Mouse (Mus musculus) right cerebral cortex, postnatal 25 days (tissue): ENCODE measurements at regions not wholly inside any gene's neighbourhood (a gene's known extent, or its start where the extent isn't known, plus 50 kb on each side); places are given as distances from the start of the nearest gene placed in this dataset.

Source experiments
- DNase-seq: peaks from one replicate; pipeline ENCODE4 v3.0.0; 2022

GRCm38 (mm10) chr5:133812216-133812615 is 287.3 kb upstream of the Castor2 start:
- DNase-seq: no peak

GRCm38 (mm10) chr5:133806891-133807290 is 292.6 kb upstream of the Castor2 start:
- peak; percentile 42 for DNase-seq

- no peak for DNase-seq
Observed at GRCm38 (mm10) chr5:133802001-133802400, 297.5 kb upstream of the Castor2 start.

- peak; percentile 35 for DNase-seq
Observed at GRCm38 (mm10) chr5:133795638-133796037, 303.9 kb upstream of the Castor2 start.

- DNase-seq: no peak
Observed at GRCm38 (mm10) chr5:133790726-133791125, 308.8 kb upstream of the Castor2 start.

GRCm38 (mm10) chr5:133788006-133788405 is 311.5 kb upstream of the Castor2 start:
- DNase-seq: no peak

GRCm38 (mm10) chr5:133787491-133787890 is 312.0 kb upstream of the Castor2 start:
- DNase-seq: no peak

GRCm38 (mm10) chr5:133776591-133776990 is 322.9 kb upstream of the Castor2 start:
- no peak for DNase-seq

GRCm38 (mm10) chr5:133774116-133774515 is 325.4 kb upstream of the Castor2 start:
- no peak for DNase-seq

GRCm38 (mm10) chr5:133768856-133769255 is 330.7 kb upstream of the Castor2 start:
- peak; percentile 10 for DNase-seq

GRCm38 (mm10) chr5:133757817-133758216 is 341.7 kb upstream of the Castor2 start:
- no peak for DNase-seq

- DNase-seq: no peak
Observed at GRCm38 (mm10) chr5:133754180-133754579, 345.3 kb upstream of the Castor2 start.

- peak; percentile 27 for DNase-seq
Observed at GRCm38 (mm10) chr5:133753461-133754160, 345.9 kb upstream of the Castor2 start.

GRCm38 (mm10) chr5:133746960-133747359 is 352.6 kb upstream of the Castor2 start:
- DNase-seq: no peak

GRCm38 (mm10) chr5:133746411-133746810 is 353.1 kb upstream of the Castor2 start:
- DNase-seq: no peak

GRCm38 (mm10) chr5:133744136-133744535 is 355.4 kb upstream of the Castor2 start:
- no peak for DNase-seq

- no peak for DNase-seq
Observed at GRCm38 (mm10) chr5:133743606-133744005, 355.9 kb upstream of the Castor2 start.

GRCm38 (mm10) chr5:133731871-133732270 is 367.6 kb upstream of the Castor2 start:
- DNase-seq: no peak

- DNase-seq: peak; percentile 6
Observed at GRCm38 (mm10) chr5:133718187-133719078, 381.1 kb upstream of the Castor2 start.

- DNase-seq: no peak
Observed at GRCm38 (mm10) chr5:133715830-133716229, 383.7 kb upstream of the Castor2 start.

- DNase-seq: no peak
Observed at GRCm38 (mm10) chr5:133712652-133713051, 386.9 kb upstream of the Castor2 start.

- no peak for DNase-seq
Observed at GRCm38 (mm10) chr5:133708881-133709280, 390.6 kb upstream of the Castor2 start.

- no peak for DNase-seq
Observed at GRCm38 (mm10) chr5:133686206-133686605, 413.3 kb upstream of the Castor2 start.

GRCm38 (mm10) chr5:133683021-133683420 is 416.5 kb upstream of the Castor2 start:
- no peak for DNase-seq
